Mouse (Mus musculus) testis, adult 2 months (tissue): ENCODE data around the gene Sp9. TPM values are rescaled to one million over a fixed set of nuclear protein-coding genes. Genes with fewer than 3 reads are reported as not detected.
A peak's percentile ranks its signal among the peaks of the same experiment; 100 is the strongest.

ENCODE experiments used
- H3K27ac ChIP-seq: fragments of 200-500 bp; 2 replicates; pipeline ENCODE4 v1.5.1; 2012; ENCODE audit warnings: low read depth, low read length; ENCODE audit not compliant: control insufficient read depth, insufficient read depth
- H3K27me3 ChIP-seq: fragments of 200-500 bp; 2 replicates; pipeline ENCODE4 v1.6.1; 2012; ENCODE audit warnings: mild to moderate bottlenecking, low read length, moderate library complexity; ENCODE audit not compliant: control insufficient read depth, insufficient read depth
- H3K36me3 ChIP-seq: fragments of 200-500 bp; 2 replicates; pipeline ENCODE4 v1.6.1; 2012; ENCODE audit warnings: mild to moderate bottlenecking, low read length; ENCODE audit not compliant: control insufficient read depth, insufficient read depth
- H3K4me1 ChIP-seq: fragments of 200-500 bp; 2 replicates; pipeline ENCODE4 v1.6.1; 2012; ENCODE audit warnings: low read length; ENCODE audit not compliant: control insufficient read depth, insufficient read depth
- H3K4me3 ChIP-seq: fragments of 200-500 bp; 2 replicates; pipeline ENCODE4 v1.5.1; 2012; ENCODE audit warnings: low read depth, mild to moderate bottlenecking, low read length, moderate library complexity, mixed read lengths; ENCODE audit not compliant: control insufficient read depth
- CTCF ChIP-seq: fragments of 200-500 bp; IDR thresholded peaks from 2 replicates; pipeline ENCODE4 v1.5.1; 2012; ENCODE audit warnings: low read depth, mild to moderate bottlenecking, inconsistent platforms, low read length, moderate library complexity; ENCODE audit not compliant: control insufficient read depth, insufficient read depth, insufficient replicate concordance
- POLR2A ChIP-seq: fragments of 200-500 bp; IDR thresholded peaks from 2 replicates; pipeline ENCODE4 v1.6.1; 2012; ENCODE audit warnings: low read depth, mild to moderate bottlenecking, inconsistent platforms, low read length, moderate library complexity; ENCODE audit not compliant: control insufficient read depth
- polyA plus RNA-seq: library from polyadenylated mRNA; depleted of rRNA; stranded (reverse); fragments of >200 nt; gene quantifications from 2 replicates; pipeline ENCODE4 v1.2.3, GENCODE M21; 2012

Gene Sp9
- polyA plus RNA-seq, 1 experiment = 0.02 TPM

DNA sequence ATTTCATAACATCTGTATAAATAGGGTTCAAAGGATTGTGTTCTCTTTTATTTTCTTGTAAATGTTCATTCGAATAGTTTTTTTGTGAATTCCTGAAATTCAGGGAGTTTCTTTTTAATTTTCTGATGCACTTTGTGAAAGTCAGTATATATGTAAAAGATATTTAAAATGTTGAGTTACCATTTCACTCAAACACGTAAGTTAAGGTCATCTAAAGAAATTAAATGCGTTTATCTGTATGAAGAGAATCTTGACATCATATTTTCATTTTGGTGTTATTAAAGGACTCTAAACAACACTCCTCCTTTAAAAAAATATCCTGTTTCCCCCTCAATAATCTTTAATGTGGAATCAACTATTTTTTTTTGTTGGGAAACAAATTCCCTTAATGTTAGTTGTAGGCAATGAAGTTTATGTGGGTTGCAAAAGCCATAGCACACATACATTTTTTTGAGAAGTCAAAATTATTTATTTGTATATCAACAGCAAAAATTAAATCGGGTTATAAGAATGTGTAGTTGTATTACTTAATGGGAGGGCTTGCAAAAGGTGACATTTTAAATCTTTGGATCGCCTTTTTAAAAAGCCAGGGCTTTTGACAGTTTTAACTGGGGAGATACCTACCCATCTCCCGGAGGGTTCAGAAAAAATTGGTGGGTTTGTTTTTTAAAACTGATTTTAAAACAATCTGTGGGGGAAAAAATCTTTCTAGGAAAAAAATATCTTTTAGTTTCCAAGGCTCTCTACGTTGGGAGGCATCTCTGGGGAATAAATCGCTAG, 3.7 kb downstream of the Sp9 start:
- Histone ChIP-seq H3K36me3 (no peaks in the 10 kb centered on the region), H3K27me3 (peaks cover 14% of the 10 kb centered on the region), H3K4me3 (no peak overlapping the region), H3K27ac (no peak overlapping the region), H3K4me1 (peaks cover 28% of the 10 kb centered on the region)
- TF ChIP-seq POLR2A (no peak), CTCF (no peak)

DNA sequence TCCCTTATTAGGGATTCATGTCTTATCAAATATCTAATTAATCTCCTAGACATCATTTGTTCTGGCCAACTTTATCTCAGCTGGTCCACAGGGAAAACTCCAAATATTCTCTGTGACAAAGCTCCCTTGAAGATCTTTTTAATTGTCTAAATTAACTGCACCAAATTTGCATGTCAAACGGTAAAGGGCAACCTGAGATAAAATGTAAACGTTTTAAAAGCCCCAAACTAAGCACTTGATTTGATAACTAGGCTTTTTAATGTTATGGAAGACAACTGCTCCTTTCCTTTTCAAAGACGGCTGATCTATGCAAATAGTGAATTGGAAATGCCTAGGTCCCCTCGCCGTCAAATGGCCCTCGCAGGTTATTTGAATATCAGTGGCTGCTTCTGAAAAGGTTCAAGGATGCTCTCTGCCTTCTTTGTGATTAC, 4.4 kb downstream of the Sp9 start:
- no peak for TF ChIP-seq CTCF
- no peak for TF ChIP-seq POLR2A
- no peaks in the 10 kb centered on the region for H3K36me3 ChIP-seq
- H3K27ac ChIP-seq = no peak overlapping the region
- peaks cover 13% of the 10 kb centered on the region for H3K27me3 ChIP-seq
- H3K4me3 ChIP-seq = no peak overlapping the region
- peaks cover 31% of the 10 kb centered on the region for H3K4me1 ChIP-seq

DNA sequence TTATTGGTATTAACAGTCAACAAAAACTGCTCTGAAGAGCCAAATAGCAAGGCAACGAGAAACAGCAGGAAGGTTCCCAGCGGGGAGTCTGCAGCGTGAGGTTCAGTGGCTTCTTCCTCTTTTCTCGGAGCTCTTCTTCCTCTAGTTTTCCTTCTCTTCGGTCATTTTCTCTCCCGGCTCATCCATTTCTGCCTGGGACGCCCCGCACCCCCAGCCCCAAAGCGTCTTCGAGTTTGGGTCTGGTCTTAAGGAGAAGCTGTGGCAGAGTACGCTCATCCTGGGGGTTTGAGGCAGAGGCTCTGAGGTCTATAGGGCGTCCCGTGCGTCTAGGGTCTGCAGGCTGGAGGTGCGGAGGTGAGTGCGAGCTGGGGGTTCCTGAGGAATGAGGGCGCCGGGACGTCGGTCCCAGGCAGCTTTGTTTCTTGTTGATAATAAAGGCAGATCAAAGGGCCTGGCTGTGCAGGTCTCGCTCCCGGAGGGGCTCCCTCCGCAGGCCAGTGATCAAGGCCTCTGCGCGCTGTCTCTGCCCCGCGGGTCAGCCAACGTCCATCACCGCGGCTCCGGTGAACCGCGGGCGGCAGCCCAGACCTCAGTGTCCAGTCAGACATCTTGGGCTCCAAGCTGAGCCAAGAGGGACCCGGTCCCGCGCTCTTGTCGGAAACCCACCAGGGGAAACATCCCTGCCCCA, 5.4 kb downstream of the Sp9 start:
- TF ChIP-seq POLR2A (no peak), CTCF (no peak)
- Histone ChIP-seq H3K27me3 (peaks cover 13% of the 10 kb centered on the region), H3K36me3 (no peaks in the 10 kb centered on the region), H3K4me1 (peaks cover 28% of the 10 kb centered on the region), H3K4me3 (peak overlapping the region; percentile 48), H3K27ac (no peak overlapping the region)

GRCm38 (mm10) chr2:73277709-73278075, 6.0 kb downstream of the Sp9 start:
- H3K4me1 ChIP-seq = peaks cover 25% of the 10 kb centered on the region
- peaks cover 13% of the 10 kb centered on the region for H3K27me3 ChIP-seq
- no peaks in the 10 kb centered on the region for H3K36me3 ChIP-seq
- H3K27ac ChIP-seq = no peak overlapping the region
- TF ChIP-seq POLR2A = no peak
- H3K4me3 ChIP-seq = peak overlapping the region; percentile 48

GRCm38 (mm10) chr2:73278131-73278854, 6.6 kb downstream of the Sp9 start:
- Histone ChIP-seq H3K4me3 (no peak overlapping the region), H3K4me1 (peaks cover 20% of the 10 kb centered on the region), H3K27me3 (peaks cover 13% of the 10 kb centered on the region), H3K36me3 (no peaks in the 10 kb centered on the region), H3K27ac (no peak overlapping the region)
- TF ChIP-seq POLR2A = no peak
- TF ChIP-seq CTCF = peak; percentile 80; the same call in 1 of the 2 replicates

DNA sequence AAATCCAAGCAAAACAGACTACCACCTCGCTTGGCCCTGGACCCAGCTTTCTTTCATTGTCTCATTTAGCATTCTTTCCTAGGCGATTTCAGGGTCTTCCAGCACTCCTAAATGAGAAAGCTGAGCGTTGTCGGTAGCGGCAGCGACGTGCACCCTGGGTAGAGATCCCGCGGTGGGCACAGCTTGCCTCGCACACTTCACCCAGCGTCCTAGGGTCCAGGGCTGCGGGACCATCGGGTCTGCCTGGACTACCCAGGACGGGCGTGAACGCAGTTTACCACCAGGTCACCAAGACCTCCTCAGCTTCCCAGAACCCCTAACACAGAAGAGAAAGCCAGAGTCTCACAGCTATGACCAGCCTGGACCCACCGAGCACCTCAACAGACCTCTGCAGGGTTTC, 7.1 kb downstream of the Sp9 start:
- H3K36me3 ChIP-seq = no peaks in the 10 kb centered on the region
- no peak overlapping the region for H3K27ac ChIP-seq
- H3K27me3 ChIP-seq = peaks cover 13% of the 10 kb centered on the region
- no peak overlapping the region; the same call in 1 of the 2 replicates for H3K4me3 ChIP-seq
- peaks cover 20% of the 10 kb centered on the region for H3K4me1 ChIP-seq
- TF ChIP-seq CTCF = no peak
- TF ChIP-seq POLR2A = no peak
